Mouse (Mus musculus): ENCODE data around the gene Sntg2. TPM values are rescaled to one million over a fixed set of nuclear protein-coding genes. Genes with fewer than 3 reads are reported as not detected.

Gene Sntg2
- polyA plus RNA-seq, 1 experiment from 2014 or later = 8.2 TPM

DNA sequence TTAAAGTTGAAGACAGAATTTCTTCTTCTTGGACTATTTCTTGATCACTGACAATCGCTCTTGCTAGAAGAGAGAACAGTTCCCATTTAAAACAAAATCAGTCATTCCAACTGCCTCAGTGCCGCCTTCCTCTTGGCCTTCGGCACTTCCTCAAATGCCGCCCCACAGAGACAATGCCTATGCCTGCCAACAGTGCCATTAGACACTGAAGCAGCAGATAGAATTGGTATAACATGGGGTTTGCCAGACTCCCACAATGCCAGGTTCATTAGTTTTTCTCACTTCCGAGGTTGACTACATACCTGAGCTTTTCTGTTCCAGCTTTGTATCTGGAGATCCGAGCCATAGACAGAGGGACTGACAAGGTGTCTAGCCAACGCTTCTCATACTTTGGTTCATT lies 115.5 kb downstream of the Sntg2 start:
- H3K9ac ChIP-seq (ENCODE audit: low read depth, low read length) = no peak overlapping the region
- ATAC-seq = no peak
- no peaks in the 10 kb centered on the region for H3K27me3 ChIP-seq (ENCODE audit: control insufficient read depth, insufficient read depth, low read depth, low read length)
- WGBS = 86% methylated on average over 7 of the region's 7 CpGs
- H3K4me1 ChIP-seq (ENCODE audit: control insufficient read depth, insufficient read depth, low read length) = peaks cover 10% of the 10 kb centered on the region; the same call in 1 of the 2 replicates
- H3K4me2 ChIP-seq (ENCODE audit: low read length) = no peak overlapping the region
- H3K9me3 ChIP-seq (replicated peaks; ENCODE audit: control insufficient read depth, low read length, poor library complexity, severe bottlenecking) = no peaks in the 10 kb centered on the region
- H3K36me3 ChIP-seq (ENCODE audit: control insufficient read depth, insufficient read depth, low read length) = no peaks in the 10 kb centered on the region
- H3K27ac ChIP-seq (ENCODE audit: low read length) = no peak overlapping the region
- no peak overlapping the region for H3K4me3 ChIP-seq (ENCODE audit: low read depth, low read length)

- no peaks in the 10 kb centered on the region for H3K36me3 ChIP-seq (ENCODE audit: control insufficient read depth, insufficient read depth, low read length)
- ATAC-seq = no peak
- 61% methylated on average over 3 of the region's 3 CpGs for WGBS
- H3K4me1 ChIP-seq (ENCODE audit: control insufficient read depth, insufficient read depth, low read length) = peaks cover 7% of the 10 kb centered on the region; the same call in 1 of the 2 replicates
- H3K27me3 ChIP-seq (ENCODE audit: control insufficient read depth, insufficient read depth, low read depth, low read length) = no peaks in the 10 kb centered on the region
- H3K9me3 ChIP-seq (replicated peaks; ENCODE audit: control insufficient read depth, low read length, poor library complexity, severe bottlenecking) = no peaks in the 10 kb centered on the region
- H3K4me3 ChIP-seq (ENCODE audit: low read depth, low read length) = no peak overlapping the region
- no peak overlapping the region for H3K9ac ChIP-seq (ENCODE audit: low read depth, low read length)
- H3K4me2 ChIP-seq (ENCODE audit: low read length) = no peak overlapping the region
- H3K27ac ChIP-seq (ENCODE audit: low read length) = no peak overlapping the region
Observed at GRCm38 (mm10) chr12:30256207-30256606, 117.0 kb downstream of the Sntg2 start.

GRCm38 (mm10) chr12:30254581-30254980 lies 118.6 kb downstream of the Sntg2 start:
- Histone ChIP-seq H3K4me3 (ENCODE audit: low read depth, low read length) (no peak overlapping the region), H3K27me3 (ENCODE audit: control insufficient read depth, insufficient read depth, low read depth, low read length) (no peaks in the 10 kb centered on the region), H3K9ac (ENCODE audit: low read depth, low read length) (no peak overlapping the region), H3K9me3 (replicated peaks; ENCODE audit: control insufficient read depth, low read length, poor library complexity, severe bottlenecking) (no peaks in the 10 kb centered on the region), H3K4me1 (ENCODE audit: control insufficient read depth, insufficient read depth, low read length) (peaks cover 4% of the 10 kb centered on the region; the same call in 1 of the 2 replicates), H3K36me3 (ENCODE audit: control insufficient read depth, insufficient read depth, low read length) (no peaks in the 10 kb centered on the region), H3K27ac (ENCODE audit: low read length) (no peak overlapping the region), H3K4me2 (ENCODE audit: low read length) (no peak overlapping the region)
- WGBS = 48% methylated on average over 10 of the region's 10 CpGs
- no peak for ATAC-seq

DNA sequence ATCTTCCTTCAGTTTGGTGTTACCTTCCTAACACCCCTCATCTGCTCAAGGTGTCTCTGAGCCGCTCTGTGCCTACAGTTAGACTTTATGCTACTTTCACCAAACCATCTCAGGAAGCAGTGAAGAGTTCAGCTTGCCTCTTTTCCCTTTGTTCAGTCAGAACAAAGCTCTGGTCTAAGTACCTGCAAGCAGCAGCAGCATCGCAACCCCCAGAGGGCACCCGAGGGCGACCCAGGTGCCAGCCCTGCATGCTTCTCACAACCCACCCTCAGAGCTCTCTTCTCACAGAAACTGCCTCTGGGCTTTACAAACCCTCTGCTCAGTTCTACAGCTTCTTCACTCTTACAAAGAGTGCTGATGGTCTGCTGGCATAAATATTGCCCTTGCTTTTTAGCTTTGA lies 120.8 kb downstream of the Sntg2 start:
- WGBS = 89% methylated on average over 4 of the region's 4 CpGs
- H3K4me1 ChIP-seq (ENCODE audit: control insufficient read depth, insufficient read depth, low read length) = peaks cover 10% of the 10 kb centered on the region
- no peaks in the 10 kb centered on the region for H3K9me3 ChIP-seq (replicated peaks; ENCODE audit: control insufficient read depth, low read length, poor library complexity, severe bottlenecking)
- no peak overlapping the region for H3K4me2 ChIP-seq (ENCODE audit: low read length)
- H3K4me3 ChIP-seq (ENCODE audit: low read depth, low read length) = no peak overlapping the region
- no peak for ATAC-seq
- H3K27me3 ChIP-seq (ENCODE audit: control insufficient read depth, insufficient read depth, low read depth, low read length) = no peaks in the 10 kb centered on the region
- no peak overlapping the region for H3K9ac ChIP-seq (ENCODE audit: low read depth, low read length)
- H3K36me3 ChIP-seq (ENCODE audit: control insufficient read depth, insufficient read depth, low read length) = no peaks in the 10 kb centered on the region
- H3K27ac ChIP-seq (ENCODE audit: low read length) = no peak overlapping the region

DNA sequence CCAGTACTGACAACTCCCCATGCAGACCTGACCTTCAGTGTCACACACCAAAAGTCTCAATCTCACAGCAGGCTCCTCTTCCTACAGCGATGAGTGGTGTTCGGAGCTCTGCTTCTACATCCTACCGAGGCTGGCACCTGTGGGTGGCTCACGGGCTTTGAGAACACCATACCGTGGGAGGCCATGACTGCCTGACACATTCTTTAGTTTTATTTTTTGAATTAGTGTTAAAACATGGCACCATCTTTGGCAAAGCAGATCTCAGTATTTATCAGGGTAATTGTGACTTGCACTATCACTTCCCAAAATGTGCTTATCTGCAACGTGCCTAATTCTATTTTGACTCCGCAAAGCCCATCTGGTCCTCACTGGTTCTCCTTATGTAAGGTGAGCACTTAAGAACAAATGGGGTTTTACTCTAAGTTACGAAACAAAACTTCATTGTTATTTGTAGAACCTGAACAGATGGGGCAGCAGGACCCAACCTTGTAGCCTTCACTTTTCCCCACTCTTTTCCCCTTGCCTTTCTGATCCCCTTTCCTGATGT lies 121.8 kb downstream of the Sntg2 start:
- 96% methylated on average over 8 of the region's 8 CpGs for WGBS

GRCm38 (mm10) chr12:30249068-30249467 lies 124.1 kb downstream of the Sntg2 start:
- Histone ChIP-seq H3K4me1 (ENCODE audit: control insufficient read depth, insufficient read depth, low read length) (peaks cover 7% of the 10 kb centered on the region), H3K9me3 (replicated peaks; ENCODE audit: control insufficient read depth, low read length, poor library complexity, severe bottlenecking) (no peaks in the 10 kb centered on the region), H3K36me3 (ENCODE audit: control insufficient read depth, insufficient read depth, low read length) (no peaks in the 10 kb centered on the region), H3K4me3 (ENCODE audit: low read depth, low read length) (no peak overlapping the region), H3K27me3 (ENCODE audit: control insufficient read depth, insufficient read depth, low read depth, low read length) (no peaks in the 10 kb centered on the region), H3K4me2 (ENCODE audit: low read length) (no peak overlapping the region), H3K9ac (ENCODE audit: low read depth, low read length) (no peak overlapping the region), H3K27ac (ENCODE audit: low read length) (peak overlapping the region; percentile 49; the same call in 1 of the 2 replicates)
- WGBS = 92% methylated on average over 3 of the region's 3 CpGs
- ATAC-seq = peak; percentile 47; the same call in 1 of the 2 replicates

More for the DNA sequence above, 121.8 kb downstream of the Sntg2 start:
- H3K4me3 ChIP-seq (ENCODE audit: low read depth, low read length) = no peak overlapping the region
- H3K4me1 ChIP-seq (ENCODE audit: control insufficient read depth, insufficient read depth, low read length) = peaks cover 10% of the 10 kb centered on the region
- no peaks in the 10 kb centered on the region for H3K9me3 ChIP-seq (replicated peaks; ENCODE audit: control insufficient read depth, low read length, poor library complexity, severe bottlenecking)
- no peak overlapping the region for H3K27ac ChIP-seq (ENCODE audit: low read length)
- H3K27me3 ChIP-seq (ENCODE audit: control insufficient read depth, insufficient read depth, low read depth, low read length) = no peaks in the 10 kb centered on the region
- H3K9ac ChIP-seq (ENCODE audit: low read depth, low read length) = no peak overlapping the region
- H3K36me3 ChIP-seq (ENCODE audit: control insufficient read depth, insufficient read depth, low read length) = no peaks in the 10 kb centered on the region
- H3K4me2 ChIP-seq (ENCODE audit: low read length) = no peak overlapping the region
- no peak for ATAC-seq

- Histone ChIP-seq H3K4me3 (ENCODE audit: low read depth, low read length) (no peak overlapping the region), H3K27ac (ENCODE audit: low read length) (no peak overlapping the region)
- WGBS = 81% methylated on average over 5 of the region's 5 CpGs
Observed at GRCm38 (mm10) chr12:30246286-30246945, 126.8 kb downstream of the Sntg2 start.

DNA sequence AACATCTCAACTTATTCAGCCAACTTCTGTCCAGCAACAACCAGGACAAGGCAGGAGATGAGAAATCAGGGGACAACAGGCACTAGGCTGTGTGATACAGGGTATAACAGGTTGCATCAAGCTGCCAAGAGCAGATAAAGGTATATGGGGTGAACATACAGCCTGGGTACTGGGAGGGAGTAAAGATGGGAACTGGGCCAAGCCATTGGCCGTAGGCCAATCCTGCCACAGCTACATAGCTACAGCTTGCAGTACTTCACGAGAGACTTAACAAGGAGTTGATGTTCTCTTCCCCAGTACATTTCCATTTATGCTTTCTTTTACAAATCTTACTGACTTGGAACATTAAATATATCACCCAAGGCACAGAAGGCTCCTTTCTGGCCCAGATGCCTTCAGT lies 129.0 kb downstream of the Sntg2 start:
- Histone ChIP-seq H3K4me2 (ENCODE audit: low read length) (no peak overlapping the region), H3K27me3 (ENCODE audit: control insufficient read depth, insufficient read depth, low read depth, low read length) (no peaks in the 10 kb centered on the region), H3K9me3 (replicated peaks; ENCODE audit: control insufficient read depth, low read length, poor library complexity, severe bottlenecking) (no peaks in the 10 kb centered on the region), H3K9ac (ENCODE audit: low read depth, low read length) (no peak overlapping the region), H3K27ac (ENCODE audit: low read length) (no peak overlapping the region), H3K4me1 (ENCODE audit: control insufficient read depth, insufficient read depth, low read length) (peaks cover 2% of the 10 kb centered on the region), H3K36me3 (ENCODE audit: control insufficient read depth, insufficient read depth, low read length) (no peaks in the 10 kb centered on the region), H3K4me3 (ENCODE audit: low read depth, low read length) (no peak overlapping the region)
- ATAC-seq = no peak
- WGBS = 69% methylated on average over 2 of the region's 2 CpGs

More at GRCm38 (mm10) chr12:30246286-30246945, 126.8 kb downstream of the Sntg2 start:
- Histone ChIP-seq H3K9ac (ENCODE audit: low read depth, low read length) (no peak overlapping the region), H3K4me1 (ENCODE audit: control insufficient read depth, insufficient read depth, low read length) (peaks cover 7% of the 10 kb centered on the region), H3K36me3 (ENCODE audit: control insufficient read depth, insufficient read depth, low read length) (no peaks in the 10 kb centered on the region), H3K9me3 (replicated peaks; ENCODE audit: control insufficient read depth, low read length, poor library complexity, severe bottlenecking) (no peaks in the 10 kb centered on the region), H3K27me3 (ENCODE audit: control insufficient read depth, insufficient read depth, low read depth, low read length) (no peaks in the 10 kb centered on the region), H3K4me2 (ENCODE audit: low read length) (no peak overlapping the region)
- no peak for ATAC-seq

DNA sequence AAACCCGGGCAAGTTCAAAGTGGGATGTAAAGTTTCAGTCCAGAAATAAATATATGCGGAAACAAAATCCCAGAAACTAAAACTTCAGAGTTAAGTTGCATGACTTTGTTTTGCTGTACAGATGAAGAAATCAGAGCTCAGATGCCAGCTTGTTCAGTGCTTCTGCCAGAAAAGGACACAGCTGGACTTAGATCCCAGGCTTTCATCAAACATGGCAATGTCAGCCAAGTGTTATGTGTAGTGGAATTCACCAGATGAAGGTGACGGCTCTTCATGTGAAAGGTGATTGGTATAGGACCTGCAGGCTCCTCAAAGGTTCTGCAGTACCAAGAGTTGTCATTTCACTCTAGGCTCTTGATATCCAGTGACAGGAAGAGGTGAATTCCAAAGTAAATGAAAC lies 132.3 kb downstream of the Sntg2 start:
- Histone ChIP-seq H3K4me2 (ENCODE audit: low read length) (no peak overlapping the region), H3K4me3 (ENCODE audit: low read depth, low read length) (no peak overlapping the region), H3K27ac (ENCODE audit: low read length) (no peak overlapping the region), H3K9me3 (replicated peaks; ENCODE audit: control insufficient read depth, low read length, poor library complexity, severe bottlenecking) (no peaks in the 10 kb centered on the region), H3K36me3 (ENCODE audit: control insufficient read depth, insufficient read depth, low read length) (no peaks in the 10 kb centered on the region), H3K9ac (ENCODE audit: low read depth, low read length) (no peak overlapping the region), H3K4me1 (ENCODE audit: control insufficient read depth, insufficient read depth, low read length) (no peaks in the 10 kb centered on the region), H3K27me3 (ENCODE audit: control insufficient read depth, insufficient read depth, low read depth, low read length) (no peaks in the 10 kb centered on the region)
- ATAC-seq = no peak
- 91% methylated on average over 3 of the region's 3 CpGs for WGBS
